In the genomic region with DNA sequence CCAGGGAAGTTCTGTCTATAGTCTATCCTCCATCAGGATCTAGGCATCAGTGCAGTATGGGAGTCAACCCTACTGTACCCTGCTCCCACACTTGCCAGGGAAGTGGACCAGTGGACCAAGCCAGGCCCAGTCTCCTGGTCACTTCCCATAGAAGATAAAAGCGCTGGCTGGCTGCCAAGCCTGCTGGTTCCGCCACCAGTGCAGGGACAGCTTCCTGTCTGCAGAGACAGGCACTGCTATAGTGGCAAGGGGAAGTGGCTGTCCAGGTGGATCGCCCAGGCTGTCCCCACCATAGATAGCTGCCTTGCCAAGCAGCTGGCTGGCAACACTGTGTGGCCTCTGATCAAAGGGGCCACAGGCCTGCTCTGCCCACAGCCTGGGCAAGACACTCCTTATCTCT, we compare ENCODE assay signal across 8 mouse cellular contexts.
DNase-seq lines count a peak whose midpoint lies in the region; TF ChIP-seq lines count a peak whose summit lies in the region.

No protein-coding gene starts in this region.

- no peak overlapping the region for H3K4me3 ChIP-seq in testis, adult 2 months (ENCODE audit: control insufficient read depth, low read depth, low read length)

- H3K36me3 ChIP-seq in testis, adult 2 months (ENCODE audit: control insufficient read depth, insufficient read depth, low read length): no peaks in the 10 kb centered on the region

- TF ChIP-seq POLR2A in testis, adult 2 months (IDR thresholded peaks at IDR 0.05; ENCODE audit: control insufficient read depth, low read depth, low read length): 0 out of 2 replicates have a peak, but pooled peaks have one; percentile 16

- H3K4me1 ChIP-seq in testis, adult 2 months (ENCODE audit: control insufficient read depth, insufficient read depth, low read length): no peaks in the 10 kb centered on the region

- no peak for TF ChIP-seq CTCF in testis, adult 2 months (IDR thresholded peaks at IDR 0.05; ENCODE audit: control insufficient read depth, insufficient read depth, insufficient replicate concordance, low read depth, low read length)

- no peak overlapping the region for H3K27ac ChIP-seq in testis, adult 2 months (ENCODE audit: control insufficient read depth, insufficient read depth, low read depth, low read length)

- no peaks in the 10 kb centered on the region for H3K27me3 ChIP-seq in testis, adult 2 months (ENCODE audit: control insufficient read depth, insufficient read depth, low read length)

- DNase-seq in cerebellum, postnatal 10 days: peak; percentile 75
- no peak for DNase-seq in cerebellum, adult 8-10 months
- peak; percentile 22 to 23 for DNase-seq in right cerebral cortex, adult 2 months (ENCODE audit: low spot score in 2 of 2)
- DNase-seq in right cerebral cortex, postnatal 25 days: no peak
- peak; percentile 50 to 74 for DNase-seq in kidney, postnatal 36 days
- DNase-seq in thymus, postnatal 4 days: no peak
- DNase-seq in ovary, postnatal 10 days (ENCODE audit: low spot score): no peak

Comparison
In these comparisons a context has a peak if more than half of its experiments do, and no peak if none do; other contexts are left out.
1. DNase-seq: peak in cerebellum, postnatal 10 days (2 of 2), right cerebral cortex, adult 2 months (2 of 2) and kidney, postnatal 36 days (2 of 2); none in cerebellum, adult 8-10 months (single experiment), right cerebral cortex, postnatal 25 days (single experiment), thymus, postnatal 4 days (single experiment) and ovary, postnatal 10 days (single experiment).